Mouse (Mus musculus) effector memory CD4-positive, alpha-beta T cell, adult 5 months (primary cell): ENCODE measurements around the gene 4930595M18Rik. TPM values are rescaled to one million over a fixed set of nuclear protein-coding genes. Genes with fewer than 3 reads are reported as not detected.

Source experiments
- polyA plus RNA-seq: library from polyadenylated mRNA; unstranded; fragments of 100-300 nt; shearing (Covaris generic); gene quantifications from one replicate; pipeline ENCODE4 v1.2.1, GENCODE M21; 2017

4930595M18Rik gene
- polyA plus RNA-seq, result not detected

DNA sequence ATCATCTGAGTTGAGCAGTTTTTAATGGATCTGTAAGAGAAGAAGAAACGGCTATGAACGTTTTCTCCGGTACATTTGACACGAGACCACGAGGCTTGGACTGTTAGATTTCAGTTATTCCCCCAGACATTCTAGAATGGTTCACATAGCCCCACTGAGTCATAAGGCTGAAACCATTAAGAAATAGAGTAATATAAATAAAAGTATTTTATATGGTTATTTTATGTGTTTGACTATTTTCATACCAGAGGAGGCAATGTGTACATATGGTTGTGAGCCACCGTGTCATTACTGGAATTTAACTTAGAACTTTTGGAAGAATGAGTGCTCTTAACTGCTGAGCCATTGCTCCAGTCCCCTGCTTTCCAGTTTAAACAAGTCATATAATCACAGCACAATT is at the start of gene 4930595M18Rik:
TSS of gene 4930595M18Rik (minus strand) at position 101 of the 400 bp plus-strand sequence.

